ENCODE assay signal across 8 mouse cellular contexts in the genomic region with DNA sequence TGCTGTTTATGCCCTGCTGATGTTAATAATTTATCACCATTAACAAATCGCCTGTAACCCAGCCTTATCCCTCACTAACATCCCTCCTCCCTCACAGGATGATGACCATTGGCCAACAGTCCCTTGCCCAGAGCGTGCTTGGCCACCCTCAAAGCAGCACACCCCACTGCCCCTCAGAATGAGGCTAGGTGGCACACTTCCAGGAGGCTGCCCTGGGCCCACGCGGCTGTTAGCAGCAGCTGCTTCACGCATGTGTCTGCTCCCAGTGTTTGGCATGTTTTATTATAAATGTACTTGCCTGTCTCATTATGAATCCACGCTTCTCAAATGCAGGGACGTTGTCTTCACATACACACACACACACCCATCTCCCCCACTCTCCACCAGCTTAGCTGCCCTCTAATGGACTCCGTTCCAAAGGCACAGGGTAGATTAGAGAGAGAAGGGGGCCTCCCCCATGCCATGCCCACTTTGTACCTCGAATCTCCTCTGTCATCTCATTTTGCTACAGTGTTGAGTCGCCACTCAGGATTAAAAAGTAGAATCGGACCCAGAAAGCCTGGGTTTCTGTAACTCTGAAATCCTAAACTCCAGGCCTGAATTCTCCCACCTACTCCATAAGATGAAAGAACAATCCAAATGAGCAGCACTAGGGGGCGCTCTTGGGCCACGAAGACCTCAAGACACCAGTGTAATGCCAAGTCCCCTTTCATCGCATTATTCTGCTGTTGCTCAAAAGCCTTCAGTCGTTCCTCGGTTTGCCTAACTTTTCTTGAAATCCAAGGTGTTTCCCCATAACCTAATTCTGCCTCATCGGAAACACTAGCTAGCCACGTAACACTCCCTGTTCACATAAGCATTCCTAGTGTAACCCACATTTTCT. TPM values are rescaled to one million over a fixed set of nuclear protein-coding genes. Genes with fewer than 3 reads are reported as not detected.
DNase-seq lines count a peak whose midpoint lies in the region; ATAC-seq and TF ChIP-seq lines count a peak whose summit lies in the region.

No protein-coding gene starts in this region.

- TF ChIP-seq EP300 in stomach, postnatal 0 days (optimal IDR thresholded peaks at IDR 0.05) = no peak

- H3K4me1 ChIP-seq in bone marrow macrophage, adult 2 months (ENCODE audit: control insufficient read depth, insufficient read depth, low read length) = peaks cover 27% of the 10 kb centered on the region
- peaks cover 27% of the 10 kb centered on the region for H3K4me1 ChIP-seq in embryonic facial prominence, embryonic 15.5 days
- peaks cover 37% of the 10 kb centered on the region for H3K4me1 ChIP-seq in kidney, embryonic 14.5 days (ENCODE audit: control insufficient read depth, insufficient read depth, low read length)
- peaks cover 32% of the 10 kb centered on the region for H3K4me1 ChIP-seq in limb, embryonic 15.5 days
- H3K4me1 ChIP-seq in stomach, postnatal 0 days (replicated peaks; ENCODE audit: control insufficient read depth, insufficient read depth) = peaks cover 6% of the 10 kb centered on the region

- no peak overlapping the region for H3K27ac ChIP-seq in bone marrow macrophage, adult 2 months (ENCODE audit: insufficient read depth, low read depth, low read length)
- H3K27ac ChIP-seq in embryonic facial prominence, embryonic 15.5 days (replicated peaks) = peak overlapping the region; percentile 56; the same call in 1 of the 2 replicates
- no peak overlapping the region; the same call in 1 of the 2 replicates for H3K27ac ChIP-seq in kidney, embryonic 14.5 days (ENCODE audit: low read depth, low read length)
- H3K27ac ChIP-seq in limb, embryonic 15.5 days = peak overlapping the region; percentile 73
- H3K27ac ChIP-seq in stomach, postnatal 0 days (replicated peaks) = peak overlapping the region; percentile 63; the same call in 1 of the 2 replicates

- H3K9ac ChIP-seq in embryonic facial prominence, embryonic 15.5 days = no peak overlapping the region
- H3K9ac ChIP-seq in kidney, embryonic 14.5 days (ENCODE audit: low read depth, low read length) = no peak overlapping the region
- H3K9ac ChIP-seq in limb, embryonic 15.5 days = no peak overlapping the region
- 0 out of 2 replicates have a peak overlapping the region, but pooled peaks have one; percentile 38 for H3K9ac ChIP-seq in stomach, postnatal 0 days (ENCODE audit: low read length)

- H3K4me3 ChIP-seq in bone marrow macrophage, adult 2 months (ENCODE audit: insufficient read depth, low read length) = no peak overlapping the region
- H3K4me3 ChIP-seq in embryonic facial prominence, embryonic 15.5 days (replicated peaks) = no peak overlapping the region
- H3K4me3 ChIP-seq in kidney, embryonic 14.5 days (ENCODE audit: low read length) = no peak overlapping the region
- no peak overlapping the region for H3K4me3 ChIP-seq in limb, embryonic 15.5 days
- H3K4me3 ChIP-seq in myocyte = no peak overlapping the region
- H3K4me3 ChIP-seq in stomach, postnatal 0 days (ENCODE audit: low read depth, low read length) = no peak overlapping the region

- H3K36me3 ChIP-seq in embryonic facial prominence, embryonic 15.5 days = no peaks in the 10 kb centered on the region
- H3K36me3 ChIP-seq in kidney, embryonic 14.5 days (ENCODE audit: control insufficient read depth, insufficient read depth, low read length) = no peaks in the 10 kb centered on the region
- no peaks in the 10 kb centered on the region for H3K36me3 ChIP-seq in limb, embryonic 15.5 days
- H3K36me3 ChIP-seq in myocyte (ENCODE audit: control insufficient read depth, insufficient read depth) = no peaks in the 10 kb centered on the region
- no peaks in the 10 kb centered on the region for H3K36me3 ChIP-seq in stomach, postnatal 0 days (ENCODE audit: control insufficient read depth, insufficient read depth, low read length)

- TF ChIP-seq CTCF in bone marrow macrophage, adult 2 months (IDR thresholded peaks at IDR 0.05; ENCODE audit: low read depth, low read length) = peak; percentile 86
- peak; percentile 95 for TF ChIP-seq CTCF in stomach, postnatal 0 days (IDR thresholded peaks at IDR 0.05; ENCODE audit: low read depth)

- peak; percentile 89 for DNase-seq in heart, adult 8-10 months (ENCODE audit: low spot score)
- DNase-seq in stomach, postnatal 0 days (ENCODE audit: low spot score) = peak; percentile 86

- no peak for TF ChIP-seq POLR2A in bone marrow macrophage, adult 2 months (IDR thresholded peaks at IDR 0.05; ENCODE audit: borderline replicate concordance, low read depth, low read length)
- TF ChIP-seq POLR2A in myocyte (IDR thresholded peaks at IDR 0.05; ENCODE audit: insufficient read length, low read depth) = no peak

- H3ac ChIP-seq in myocyte (ENCODE audit: control insufficient read depth, insufficient read length) = no peak overlapping the region

- no peaks in the 10 kb centered on the region for H3K79me2 ChIP-seq in myocyte (ENCODE audit: control insufficient read depth, insufficient read depth)

- H3K27me3 ChIP-seq in embryonic facial prominence, embryonic 15.5 days = no peaks in the 10 kb centered on the region
- H3K27me3 ChIP-seq in kidney, embryonic 14.5 days (ENCODE audit: control insufficient read depth, insufficient read depth, low read length) = no peaks in the 10 kb centered on the region
- no peaks in the 10 kb centered on the region for H3K27me3 ChIP-seq in limb, embryonic 15.5 days
- no peaks in the 10 kb centered on the region for H3K27me3 ChIP-seq in myocyte (ENCODE audit: control insufficient read depth, insufficient read depth, insufficient read length)
- H3K27me3 ChIP-seq in stomach, postnatal 0 days (ENCODE audit: control insufficient read depth, insufficient read depth, low read length) = no peaks in the 10 kb centered on the region

- 25% methylated on average over 18 of the region's 18 CpGs for WGBS in embryonic facial prominence, embryonic 15.5 days
- 24% methylated on average over 18 of the region's 18 CpGs for WGBS in kidney, embryonic 14.5 days
- 28% methylated on average over 18 of the region's 18 CpGs for WGBS in limb, embryonic 15.5 days
- WGBS in stomach, postnatal 0 days = 23% methylated on average over 18 of the region's 18 CpGs

- no peaks in the 10 kb centered on the region for H3K9me3 ChIP-seq in embryonic facial prominence, embryonic 15.5 days (replicated peaks)
- H3K9me3 ChIP-seq in kidney, embryonic 14.5 days (ENCODE audit: control insufficient read depth, low read length) = no peaks in the 10 kb centered on the region
- no peaks in the 10 kb centered on the region for H3K9me3 ChIP-seq in limb, embryonic 15.5 days
- no peaks in the 10 kb centered on the region for H3K9me3 ChIP-seq in stomach, postnatal 0 days (ENCODE audit: control insufficient read depth, low read length)

- peak; percentile 46 for ATAC-seq in CD4-positive, CD25-positive, alpha-beta regulatory T cell, adult 4 months
- ATAC-seq in embryonic facial prominence, embryonic 15.5 days (ENCODE audit: insufficient number of reproducible peaks, low FRiP score, low TSS enrichment, low read depth) = no peak
- ATAC-seq in kidney, embryonic 14.5 days (ENCODE audit: low FRiP score, low TSS enrichment) = 0 out of 2 replicates have a peak, but pooled peaks have one; percentile 7
- ATAC-seq in limb, embryonic 15.5 days (ENCODE audit: insufficient number of reproducible peaks, low FRiP score, low TSS enrichment, low read depth) = no peak
- ATAC-seq in stomach, postnatal 0 days (ENCODE audit: low FRiP score, low TSS enrichment) = no peak

- peak overlapping the region; percentile 34; the same call in 1 of the 2 replicates for H3K4me2 ChIP-seq in embryonic facial prominence, embryonic 15.5 days (replicated peaks)
- H3K4me2 ChIP-seq in kidney, embryonic 14.5 days (replicated peaks; ENCODE audit: low read depth, low read length) = peak overlapping the region; percentile 25; the same call in 1 of the 2 replicates
- H3K4me2 ChIP-seq in limb, embryonic 15.5 days = peak overlapping the region; percentile 34; the same call in 1 of the 2 replicates
- peak overlapping the region; percentile 78 for H3K4me2 ChIP-seq in myocyte (ENCODE audit: low read depth)
- H3K4me2 ChIP-seq in stomach, postnatal 0 days (replicated peaks; ENCODE audit: low read depth) = peak overlapping the region; percentile 21; the same call in 1 of the 2 replicates

RNA-seq across cellular contexts. Expression of a gene that starts 8.5 kb away (rescaled TPM):
- under 1 TPM in 1 of 2 experiments, not detected in 1; 0.34 TPM for polyA plus RNA-seq in CD4-positive, CD25-positive, alpha-beta regulatory T cell, adult 4 months (2017; shearing (Covaris generic))
- 0.29 TPM in 1 of 2 replicates, not detected in the other for polyA plus RNA-seq in bone marrow macrophage, adult 2 months (2012; ENCODE audit: insufficient read depth, insufficient read length, missing spikeins)
- 38.7 and 42.1 TPM in 2 replicates for polyA plus RNA-seq in embryonic facial prominence, embryonic 15.5 days (2015; fragmentation: Nextera tagmentation; extraction: Ambion mirVana)
- 10 to 100 TPM; 20.5 to 35.2 (median 28.1) TPM for total RNA-seq in heart, adult 8-10 months (2022)
- polyA plus RNA-seq in kidney, embryonic 14.5 days (2014; fragmentation: Nextera tagmentation; extraction: Ambion mirVana) = 26.3 and 39.7 TPM in 2 replicates
- polyA plus RNA-seq in limb, embryonic 15.5 days (2015; fragmentation: Nextera tagmentation; extraction: Ambion mirVana) = 41.5 and 47.3 TPM in 2 replicates
- 2.1 TPM for polyA plus RNA-seq in myocyte (2012; fragmentation: generic; extraction: Trizol)
- 43.9 and 44.5 TPM in 2 replicates for polyA plus RNA-seq in stomach, postnatal 0 days (2015; fragmentation: Nextera tagmentation; extraction: Ambion mirVana)

RNA-seq across cellular contexts. Expression of a gene that starts 12.5 kb away (rescaled TPM):
- 1 to 10 TPM; 4.9 to 5.0 TPM for polyA plus RNA-seq in CD4-positive, CD25-positive, alpha-beta regulatory T cell, adult 4 months (2017; shearing (Covaris generic))
- 24.2 and 25.0 TPM in 2 replicates for polyA plus RNA-seq in bone marrow macrophage, adult 2 months (2012; ENCODE audit: insufficient read depth, insufficient read length, missing spikeins)
- 68.0 and 69.8 TPM in 2 replicates for polyA plus RNA-seq in embryonic facial prominence, embryonic 15.5 days (2015; fragmentation: Nextera tagmentation; extraction: Ambion mirVana)
- total RNA-seq in heart, adult 8-10 months (2022) = 1 to 10 TPM; 5.2 to 7.0 (median 6.4) TPM
- 51.1 and 78.4 TPM in 2 replicates for polyA plus RNA-seq in kidney, embryonic 14.5 days (2014; fragmentation: Nextera tagmentation; extraction: Ambion mirVana)
- 61.9 and 70.5 TPM in 2 replicates for polyA plus RNA-seq in limb, embryonic 15.5 days (2015; fragmentation: Nextera tagmentation; extraction: Ambion mirVana)
- polyA plus RNA-seq in myocyte (2012; fragmentation: generic; extraction: Trizol) = 29.5 TPM
- 22.0 and 22.2 TPM in 2 replicates for polyA plus RNA-seq in stomach, postnatal 0 days (2015; fragmentation: Nextera tagmentation; extraction: Ambion mirVana)

RNA-seq across cellular contexts. Expression of a gene that starts 12.5 kb away (rescaled TPM):
- polyA plus RNA-seq in CD4-positive, CD25-positive, alpha-beta regulatory T cell, adult 4 months (2017; shearing (Covaris generic)) = not detected
- not detected in 2 replicates for polyA plus RNA-seq in bone marrow macrophage, adult 2 months (2012; ENCODE audit: insufficient read depth, insufficient read length, missing spikeins)
- polyA plus RNA-seq in embryonic facial prominence, embryonic 15.5 days (2015; fragmentation: Nextera tagmentation; extraction: Ambion mirVana) = 0.27 and 0.46 TPM in 2 replicates
- under 1 TPM; 0.11 to 0.47 (median 0.30) TPM for total RNA-seq in heart, adult 8-10 months (2022)
- polyA plus RNA-seq in kidney, embryonic 14.5 days (2014; fragmentation: Nextera tagmentation; extraction: Ambion mirVana) = 0.09 and 0.14 TPM in 2 replicates
- 0.27 and 0.28 TPM in 2 replicates for polyA plus RNA-seq in limb, embryonic 15.5 days (2015; fragmentation: Nextera tagmentation; extraction: Ambion mirVana)
- 0.02 TPM for polyA plus RNA-seq in myocyte (2012; fragmentation: generic; extraction: Trizol)
- 0.05 TPM in 1 of 2 replicates, not detected in the other for polyA plus RNA-seq in stomach, postnatal 0 days (2015; fragmentation: Nextera tagmentation; extraction: Ambion mirVana)

RNA-seq across cellular contexts. Expression of a gene that starts 18.7 kb away (rescaled TPM):
- polyA plus RNA-seq in CD4-positive, CD25-positive, alpha-beta regulatory T cell, adult 4 months (2017; shearing (Covaris generic)) = not detected
- not detected in 2 replicates for polyA plus RNA-seq in bone marrow macrophage, adult 2 months (2012; ENCODE audit: insufficient read depth, insufficient read length, missing spikeins)
- polyA plus RNA-seq in embryonic facial prominence, embryonic 15.5 days (2015; fragmentation: Nextera tagmentation; extraction: Ambion mirVana) = 5.3 and 6.0 TPM in 2 replicates
- 10 to 100 TPM in 1 of 4 experiments, 1 to 10 TPM in 3; 7.6 to 12.9 (median 8.9) TPM for total RNA-seq in heart, adult 8-10 months (2022)
- 4.6 and 5.4 TPM in 2 replicates for polyA plus RNA-seq in kidney, embryonic 14.5 days (2014; fragmentation: Nextera tagmentation; extraction: Ambion mirVana)
- 8.5 and 9.4 TPM in 2 replicates for polyA plus RNA-seq in limb, embryonic 15.5 days (2015; fragmentation: Nextera tagmentation; extraction: Ambion mirVana)
- 0.61 TPM for polyA plus RNA-seq in myocyte (2012; fragmentation: generic; extraction: Trizol)
- 5.3 and 6.5 TPM in 2 replicates for polyA plus RNA-seq in stomach, postnatal 0 days (2015; fragmentation: Nextera tagmentation; extraction: Ambion mirVana)

RNA-seq across cellular contexts. Expression of a gene that starts 24.3 kb away (rescaled TPM):
- not detected for polyA plus RNA-seq in CD4-positive, CD25-positive, alpha-beta regulatory T cell, adult 4 months (2017; shearing (Covaris generic))
- polyA plus RNA-seq in bone marrow macrophage, adult 2 months (2012; ENCODE audit: insufficient read depth, insufficient read length, missing spikeins) = not detected in 2 replicates
- 0.08 and 0.20 TPM in 2 replicates for polyA plus RNA-seq in embryonic facial prominence, embryonic 15.5 days (2015; fragmentation: Nextera tagmentation; extraction: Ambion mirVana)
- not detected for total RNA-seq in heart, adult 8-10 months (2022)
- polyA plus RNA-seq in kidney, embryonic 14.5 days (2014; fragmentation: Nextera tagmentation; extraction: Ambion mirVana) = 0.14 TPM in 1 of 2 replicates, not detected in the other
- polyA plus RNA-seq in limb, embryonic 15.5 days (2015; fragmentation: Nextera tagmentation; extraction: Ambion mirVana) = 0.10 and 0.20 TPM in 2 replicates
- 0.01 TPM for polyA plus RNA-seq in myocyte (2012; fragmentation: generic; extraction: Trizol)
- polyA plus RNA-seq in stomach, postnatal 0 days (2015; fragmentation: Nextera tagmentation; extraction: Ambion mirVana) = not detected in 2 replicates

Comparison
In these comparisons a context has a peak if more than half of its experiments do, and no peak if none do; other contexts are left out.
1. ATAC-seq: peak in CD4-positive, CD25-positive, alpha-beta regulatory T cell, adult 4 months (single experiment) and kidney, embryonic 14.5 days (single experiment); none in embryonic facial prominence, embryonic 15.5 days (single experiment), limb, embryonic 15.5 days (single experiment) and stomach, postnatal 0 days (single experiment).
2. H3K27ac ChIP-seq: peak in embryonic facial prominence, embryonic 15.5 days (single experiment), limb, embryonic 15.5 days (single experiment) and stomach, postnatal 0 days (single experiment); none in bone marrow macrophage, adult 2 months (single experiment) and kidney, embryonic 14.5 days (single experiment).
3. H3K4me2 ChIP-seq: peak in every context shown above with its lines; median percentile 78 in myocyte; 34 in embryonic facial prominence, embryonic 15.5 days; 34 in limb, embryonic 15.5 days; 25 in kidney, embryonic 14.5 days; 21 in stomach, postnatal 0 days.